Mouse (Mus musculus): Measurements from ENCODE around the gene Syngap1.
A peak's percentile ranks its signal among the peaks of the same experiment; 100 is the strongest.

- no peak for TF ChIP-seq CTCF (IDR thresholded peaks at IDR 0.05; ENCODE audit: control insufficient read depth, insufficient read depth, insufficient read length)
- TF ChIP-seq USF1 (IDR thresholded peaks at IDR 0.05; ENCODE audit: low read depth) = peak; percentile 69
- no peak for TF ChIP-seq MYOD1 (IDR thresholded peaks at IDR 0.05; ENCODE audit: control insufficient read depth, insufficient read length, low read depth)
- no peak for TF ChIP-seq MAX (IDR thresholded peaks at IDR 0.05)
- TF ChIP-seq MYOG (IDR thresholded peaks at IDR 0.05; ENCODE audit: control insufficient read depth, extremely low read depth, insufficient read length) = no peak
- no peak for TF ChIP-seq CEBPB (IDR thresholded peaks at IDR 0.05; ENCODE audit: low read depth)
- TF ChIP-seq FOSL1 (IDR thresholded peaks at IDR 0.05; ENCODE audit: insufficient read depth, low read length, poor library complexity, severe bottlenecking) = no peak
Observed at GRCm38 (mm10) chr17:27017564-27018499, 76.8 kb downstream of the Syngap1 start.
